In the genomic region with DNA sequence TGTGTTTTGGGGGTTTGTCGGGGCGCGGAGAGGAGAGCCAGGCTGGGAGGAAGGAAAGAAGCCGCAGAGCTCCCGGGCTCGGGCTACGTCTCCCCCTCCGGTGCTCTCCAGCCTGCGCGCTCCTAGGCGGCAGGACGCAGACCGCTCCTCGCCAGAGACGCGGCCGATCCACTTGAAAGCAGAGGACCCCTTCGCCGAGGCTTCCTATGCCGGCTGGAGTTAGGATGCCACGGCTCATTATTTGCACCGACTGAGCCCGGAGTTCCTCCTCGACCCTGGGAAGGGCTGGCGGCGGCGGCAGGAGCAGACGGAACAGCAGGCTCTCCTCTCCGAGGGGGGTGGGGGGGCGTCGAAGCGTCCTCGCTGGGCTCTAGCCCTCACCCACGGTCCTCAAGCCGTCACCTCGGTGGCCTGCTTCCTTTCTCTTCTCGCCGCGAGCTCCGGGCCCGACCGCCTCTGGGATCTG, we compare ENCODE assay signal across 8 mouse cellular contexts. TPM values are rescaled to one million over a fixed set of nuclear protein-coding genes. Genes with fewer than 3 reads are reported as not detected.
DNase-seq lines count a peak whose midpoint lies in the region; ATAC-seq and TF ChIP-seq lines count a peak whose summit lies in the region.

No protein-coding gene starts in this region.

- H3K27me3 ChIP-seq in heart, embryonic 15.5 days = peaks cover 45% of the 10 kb centered on the region
- no peaks in the 10 kb centered on the region; a peak in 1 of 4 replicates for H3K27me3 ChIP-seq in MEL (ENCODE audit: control insufficient read depth in 1 of 2, insufficient read depth in 2 of 2, low read length in 2 of 2)
- no peaks in the 10 kb centered on the region; the same call in 1 of the 2 replicates for H3K27me3 ChIP-seq in forebrain, embryonic 14.5 days (replicated peaks; ENCODE audit: control insufficient read depth, insufficient read depth, low read length)
- peaks cover 55% of the 10 kb centered on the region for H3K27me3 ChIP-seq in liver, embryonic 13.5 days

- H3K4me3 ChIP-seq in heart, embryonic 15.5 days = peak overlapping the region; percentile 74
- peak overlapping the region; percentile 74 to 87 for H3K4me3 ChIP-seq in MEL (ENCODE audit: control insufficient read depth in 1 of 2, insufficient read depth in 1 of 2, low read depth in 2 of 2, low read length in 2 of 2)
- peak overlapping the region; percentile 97 for H3K4me3 ChIP-seq in forebrain, embryonic 14.5 days (ENCODE audit: low read depth, low read length)
- H3K4me3 ChIP-seq in liver, embryonic 13.5 days (replicated peaks) = peak overlapping the region; percentile 72
- peak overlapping the region; percentile 68 for H3K4me3 ChIP-seq in olfactory bulb, adult 2 months (ENCODE audit: insufficient read depth, low read depth, low read length)

- H3K79me2 ChIP-seq in MEL (ENCODE audit: control insufficient read depth, insufficient read depth, low read length, poor library complexity) = peaks cover 51% of the 10 kb centered on the region

- no peaks in the 10 kb centered on the region for H3K9me3 ChIP-seq in heart, embryonic 15.5 days (replicated peaks)
- H3K9me3 ChIP-seq in MEL (replicated peaks; ENCODE audit: insufficient read depth, low read length) = no peaks in the 10 kb centered on the region
- H3K9me3 ChIP-seq in forebrain, embryonic 14.5 days (replicated peaks; ENCODE audit: control insufficient read depth, low read length) = no peaks in the 10 kb centered on the region
- H3K9me3 ChIP-seq in liver, embryonic 13.5 days (replicated peaks) = no peaks in the 10 kb centered on the region

- ATAC-seq in heart, embryonic 15.5 days (replicated peaks; ENCODE audit: insufficient number of reproducible peaks, insufficient read depth, low FRiP score, low read depth) = peak; percentile 10; the same call in 1 of the 2 replicates
- ATAC-seq in forebrain, embryonic 14.5 days = peak; percentile 13
- ATAC-seq in liver, embryonic 13.5 days (ENCODE audit: low read depth) = peak; percentile 45

- WGBS in heart, embryonic 15.5 days = under 1% methylated on average over 42 of the region's 42 CpGs
- under 1% methylated on average over 40 of the region's 42 CpGs for WGBS in forebrain, embryonic 14.5 days
- under 1% methylated on average over 42 of the region's 42 CpGs for WGBS in liver, embryonic 13.5 days (ENCODE audit: insufficient replicate concordance)
- whole genome bisulfite sequencing in olfactory bulb, adult 2 months = under 1% methylated on average over 42 of the region's 42 CpGs

- peak overlapping the region; percentile 94 for H3K4me2 ChIP-seq in heart, embryonic 15.5 days
- H3K4me2 ChIP-seq in forebrain, embryonic 14.5 days (ENCODE audit: low read length) = peak overlapping the region; percentile 91
- peak overlapping the region; percentile 98 for H3K4me2 ChIP-seq in liver, embryonic 13.5 days

- DNase-seq in heart, postnatal 10 days = no peak
- DNase-seq in MEL (ENCODE audit: low read depth, low spot score) = no peak
- DNase-seq in forebrain, embryonic 14.5 days (ENCODE audit: low spot score) = no peak
- DNase-seq in liver, embryonic 13.5 days = no peak
- DNase-seq in ovary, adult 18-20 months (ENCODE audit: low spot score) = no peak
- DNase-seq in gastrocnemius, postnatal 25 days = no peak

- intact Hi-C loops in heart, postnatal 10 days (cut with DNase I) = loop anchor here (5.0 kb wide), 2 partner anchors 155 to 325 kb away; no protein-coding TSS in a partner anchor

- no peak for TF ChIP-seq RAD21 in MEL (IDR thresholded peaks at IDR 0.05; ENCODE audit: low read depth, low read length)

- no peak for TF ChIP-seq EP300 in MEL (IDR thresholded peaks at IDR 0.05; ENCODE audit: low read depth in 1 of 2, low read length in 2 of 2)

- no peak for TF ChIP-seq CTCF in MEL (IDR thresholded peaks at IDR 0.05 in 2 of 3, conservative IDR thresholded peaks at IDR 0.05 in 1 of 3; ENCODE audit: control insufficient read depth in 1 of 3, insufficient read depth in 1 of 3, low read depth in 2 of 3, low read length in 3 of 3, poor library complexity in 1 of 3, severe bottlenecking in 1 of 3)
- no peak; the same call in 1 of the 2 replicates for TF ChIP-seq CTCF in olfactory bulb, adult 2 months (IDR thresholded peaks at IDR 0.05; ENCODE audit: insufficient read depth, low read depth, low read length)

- peak overlapping the region; percentile 79 for H3K9ac ChIP-seq in heart, embryonic 15.5 days
- H3K9ac ChIP-seq in MEL (ENCODE audit: control insufficient read depth, low read depth, low read length, poor library complexity, severe bottlenecking) = peak overlapping the region; percentile 88
- peak overlapping the region; percentile 100 for H3K9ac ChIP-seq in forebrain, embryonic 14.5 days (ENCODE audit: low read length)
- peak overlapping the region; percentile 77 for H3K9ac ChIP-seq in liver, embryonic 13.5 days

- H3K4me1 ChIP-seq in heart, embryonic 15.5 days (replicated peaks) = peaks cover 77% of the 10 kb centered on the region
- peaks cover 17 to 40% of the 10 kb centered on the region in 2 experiments for H3K4me1 ChIP-seq in MEL (ENCODE audit: control insufficient read depth in 1 of 2, insufficient read depth in 2 of 2, low read length in 2 of 2)
- peaks cover 54% of the 10 kb centered on the region for H3K4me1 ChIP-seq in forebrain, embryonic 14.5 days (ENCODE audit: control insufficient read depth, insufficient read depth, low read length)
- peaks cover 91% of the 10 kb centered on the region for H3K4me1 ChIP-seq in liver, embryonic 13.5 days (replicated peaks)
- peaks cover 26% of the 10 kb centered on the region for H3K4me1 ChIP-seq in olfactory bulb, adult 2 months (ENCODE audit: control insufficient read depth, insufficient read depth, low read length)

- TF ChIP-seq POLR2A in MEL (IDR thresholded peaks at IDR 0.05; ENCODE audit: control insufficient read depth in 1 of 2, insufficient read depth in 1 of 2, low read depth in 1 of 2, low read length in 2 of 2, poor library complexity in 1 of 2) = peak in 1 of 2 experiments; percentile 43; a peak in 2 of 4 replicates
- no peak for TF ChIP-seq POLR2A in olfactory bulb, adult 2 months (IDR thresholded peaks at IDR 0.05; ENCODE audit: insufficient read depth, low read depth, low read length)

- H3K27ac ChIP-seq in heart, embryonic 15.5 days = peak overlapping the region; percentile 79
- peak overlapping the region; percentile 75 for H3K27ac ChIP-seq in MEL (ENCODE audit: control insufficient read depth, low read depth, low read length)
- H3K27ac ChIP-seq in forebrain, embryonic 14.5 days (ENCODE audit: low read depth, low read length) = peak overlapping the region; percentile 92
- H3K27ac ChIP-seq in liver, embryonic 13.5 days = peak overlapping the region; percentile 75
- peak overlapping the region; percentile 83 for H3K27ac ChIP-seq in olfactory bulb, adult 2 months (ENCODE audit: insufficient read depth, low read depth, low read length)

- no peaks in the 10 kb centered on the region for H3K36me3 ChIP-seq in heart, embryonic 15.5 days
- H3K36me3 ChIP-seq in MEL (ENCODE audit: control insufficient read depth in 1 of 2, insufficient read depth in 2 of 2, low read length in 2 of 2) = peaks cover 3 to 34% of the 10 kb centered on the region in 2 experiments
- H3K36me3 ChIP-seq in forebrain, embryonic 14.5 days (ENCODE audit: control insufficient read depth, insufficient read depth, low read length) = peaks cover 17% of the 10 kb centered on the region; the same call in 1 of the 2 replicates
- 0 out of 2 replicates have a peak, but pooled peaks cover 8% of the 10 kb centered on the region for H3K36me3 ChIP-seq in liver, embryonic 13.5 days

TF ChIP-seq in MEL, 35 proteins besides CTCF, POLR2A, EP300 and RAD21:
- TF ChIP-seq MXI1 (IDR thresholded peaks at IDR 0.05; ENCODE audit: low read depth, low read length) = no peak
- TF ChIP-seq CHD1 (IDR thresholded peaks at IDR 0.05; ENCODE audit: low read depth, low read length) = no peak
- TF ChIP-seq UBTF (IDR thresholded peaks at IDR 0.05; ENCODE audit: borderline replicate concordance, insufficient read depth, low read depth, low read length) = peak; percentile 68; the same call in 1 of the 2 replicates

RNA-seq across cellular contexts. Expression of gene Tle3, which starts 0.4 kb away (rescaled TPM):
- 7.3 and 14.3 TPM in 2 replicates for polyA plus RNA-seq in heart, embryonic 15.5 days (2015; fragmentation: Nextera tagmentation; extraction: Ambion mirVana)
- total RNA-seq in heart, postnatal 10 days (2021) = 10 to 100 TPM; 26.9 to 27.4 TPM
- 20.3 and 28.4 TPM in 2 replicates for total RNA-seq in MEL (2012; rRNA removed)
- polyA plus RNA-seq in MEL (2012; ENCODE audit: insufficient read depth in 1 of 2, insufficient read length in 2 of 2, low read depth in 1 of 2, low replicate concordance in 2 of 2, missing spikeins in 1 of 2) = 10 to 100 TPM in 1 of 2 experiments, not detected in 1; 26.8 TPM
- polyA plus RNA-seq in forebrain, embryonic 14.5 days (2014; fragmentation: Nextera tagmentation; extraction: Ambion mirVana) = 28.1 and 30.1 TPM in 2 replicates
- 3.7 and 3.8 TPM in 2 replicates for polyA plus RNA-seq in liver, embryonic 13.5 days (2015; fragmentation: Nextera tagmentation; extraction: Ambion mirVana)
- polyA plus RNA-seq in olfactory bulb, adult 2 months (2012; ENCODE audit: insufficient read depth, insufficient read length, low replicate concordance, missing spikeins) = not detected in 2 replicates
- total RNA-seq in gastrocnemius, postnatal 25 days (2021) = 1 to 10 TPM; 7.9 to 10.0 TPM
